Mouse (Mus musculus) megakaryocyte-erythroid progenitor cell, adult 5 weeks (primary cell): ENCODE results near the gene Zfp346. TPM values are rescaled to one million over a fixed set of nuclear protein-coding genes. Genes with fewer than 3 reads are reported as not detected.

Experiments used
- polyA plus RNA-seq: library from polyadenylated mRNA; stranded (reverse); fragments of >175 nt; gene quantifications from 2 replicates; pipeline ENCODE4 v1.2.3, GENCODE M21; 2012

Zfp346 gene
- polyA plus RNA-seq: 8.6 and 16.5 TPM in 2 replicates

GRCm38 (mm10) chr13:55105045-55105952 lies at the start of gene Zfp346:
Gene Zfp346 (plus strand): TSS chr13:55105311.

DNA sequence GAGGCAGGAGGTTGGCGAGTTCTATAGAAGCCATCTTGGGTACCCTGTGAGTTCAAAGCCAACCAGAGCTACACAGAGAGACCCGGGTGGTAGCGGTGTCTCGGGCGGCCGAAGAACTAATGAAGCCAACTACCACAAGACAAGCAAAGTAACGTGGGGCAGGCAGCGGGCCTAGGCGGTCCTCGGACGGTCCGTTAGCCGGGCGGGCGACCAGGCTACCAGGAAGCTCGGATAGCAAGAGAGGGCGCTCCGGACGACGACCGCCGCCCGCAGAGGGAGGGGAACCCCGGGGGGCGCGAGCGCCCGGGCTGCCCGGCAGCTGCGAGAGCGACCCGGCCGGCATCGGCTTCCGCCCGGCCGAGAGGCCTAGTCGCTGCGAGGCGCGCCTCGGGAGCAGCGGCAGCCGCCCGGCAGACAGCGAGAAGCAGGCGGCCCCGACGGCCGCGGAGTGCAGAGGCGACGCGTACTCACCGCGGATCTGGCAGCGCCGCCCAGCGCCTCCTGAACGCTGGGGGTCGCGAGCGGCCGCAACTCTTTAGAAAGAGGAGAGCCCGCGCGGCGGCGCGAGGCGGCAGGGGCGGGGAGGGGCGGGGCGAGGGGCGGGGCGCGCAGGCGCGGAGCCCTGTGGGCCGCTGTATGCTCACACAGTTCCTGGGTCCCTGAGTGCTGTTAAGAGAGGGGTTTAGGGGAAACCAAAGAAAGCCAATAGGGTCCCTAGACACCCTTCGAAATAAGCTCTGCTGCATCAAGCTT lies 5.2 kb upstream of the Zfp346 start, which contains the start of gene Uimc1:
TSS of gene Uimc1 (minus strand) at position 575 of the 753 bp plus-strand sequence.

GRCm38 (mm10) chr13:55133448-55133847 lies 28.3 kb downstream of the Zfp346 start, which contains the start of gene Gm17617:
Gene Gm17617 (minus strand): TSS chr13:55133548.

GRCm38 (mm10) chr13:55152621-55153415 lies 47.7 kb downstream of the Zfp346 start, which contains the start of gene Fgfr4:
Gene Fgfr4 (plus strand): TSS chr13:55152640.

Other genes starting within 250 kb of the Zfp346 start
- gene Unc5a, start 155.9 kb upstream of the Zfp346 start, polyA plus RNA-seq: 4.0 and 7.8 TPM in 2 replicates
- 133 and 193 TPM in 2 replicates for gene Hk3, start 83.9 kb upstream of the Zfp346 start, polyA plus RNA-seq
- gene Uimc1, start 5.0 kb upstream of the Zfp346 start, polyA plus RNA-seq: 9.3 and 10.2 TPM in 2 replicates
- gene Gm17617, start 28.2 kb downstream of the Zfp346 start, polyA plus RNA-seq: not detected in 2 replicates
- not detected in 2 replicates for gene Fgfr4, start 47.3 kb downstream of the Zfp346 start, polyA plus RNA-seq
- gene Nsd1, start 104.5 kb downstream of the Zfp346 start, polyA plus RNA-seq: 12.8 and 13.5 TPM in 2 replicates
- 274 and 289 TPM in 2 replicates for gene Prelid1, start 215.2 kb downstream of the Zfp346 start, polyA plus RNA-seq
- gene Rab24, start 216.6 kb downstream of the Zfp346 start, polyA plus RNA-seq: 79.4 and 99.3 TPM in 2 replicates
- gene Mxd3, start 224.5 kb downstream of the Zfp346 start, polyA plus RNA-seq: 9.2 and 11.5 TPM in 2 replicates